Mouse (Mus musculus): ENCODE data around the gene Grin2d. TPM values are rescaled to one million over a fixed set of nuclear protein-coding genes. Genes with fewer than 3 reads are reported as not detected.

The Grin2d gene
- polyA plus RNA-seq, 1 experiment = 0.97 TPM

DNA sequence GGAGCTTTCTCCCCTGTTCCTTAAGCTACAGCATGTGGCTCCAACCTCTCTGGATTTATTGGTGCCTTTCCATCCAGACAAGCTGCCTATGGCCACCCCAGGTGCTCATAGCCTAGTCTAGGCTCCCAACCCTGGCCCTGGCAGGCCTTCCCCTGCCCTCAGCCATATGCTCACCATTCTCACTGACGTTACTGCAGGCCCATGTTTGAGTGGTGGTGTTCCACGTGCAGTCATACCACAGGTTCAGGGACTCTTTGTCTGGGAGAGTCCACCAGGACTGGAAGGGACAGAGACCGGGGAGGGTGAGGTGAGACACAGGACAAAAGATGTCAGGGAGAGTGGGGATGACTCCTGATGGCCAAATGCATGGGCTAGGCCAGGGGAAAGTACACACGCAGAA lies 41.6 kb upstream of the Grin2d start:
- Histone ChIP-seq H3K4me1 (ENCODE audit: control insufficient read depth, insufficient read depth, low read length) (peaks cover 19% of the 10 kb centered on the region), H3K27ac (ENCODE audit: control insufficient read depth, insufficient read depth, low read depth, low read length, poor library complexity) (peak overlapping the region; percentile 84), H3K4me3 (replicated peaks; ENCODE audit: control insufficient read depth, low read depth, low read length) (peak overlapping the region; percentile 66)
- no peak for TF ChIP-seq POLR2A (IDR thresholded peaks at IDR 0.05; ENCODE audit: borderline replicate concordance, control insufficient read depth, low read depth, low read length)
- TF ChIP-seq CTCF (IDR thresholded peaks at IDR 0.05; ENCODE audit: control insufficient read depth, insufficient read depth, low read length) = no peak
- 17% methylated on average over 4 of the region's 4 CpGs for WGBS

DNA sequence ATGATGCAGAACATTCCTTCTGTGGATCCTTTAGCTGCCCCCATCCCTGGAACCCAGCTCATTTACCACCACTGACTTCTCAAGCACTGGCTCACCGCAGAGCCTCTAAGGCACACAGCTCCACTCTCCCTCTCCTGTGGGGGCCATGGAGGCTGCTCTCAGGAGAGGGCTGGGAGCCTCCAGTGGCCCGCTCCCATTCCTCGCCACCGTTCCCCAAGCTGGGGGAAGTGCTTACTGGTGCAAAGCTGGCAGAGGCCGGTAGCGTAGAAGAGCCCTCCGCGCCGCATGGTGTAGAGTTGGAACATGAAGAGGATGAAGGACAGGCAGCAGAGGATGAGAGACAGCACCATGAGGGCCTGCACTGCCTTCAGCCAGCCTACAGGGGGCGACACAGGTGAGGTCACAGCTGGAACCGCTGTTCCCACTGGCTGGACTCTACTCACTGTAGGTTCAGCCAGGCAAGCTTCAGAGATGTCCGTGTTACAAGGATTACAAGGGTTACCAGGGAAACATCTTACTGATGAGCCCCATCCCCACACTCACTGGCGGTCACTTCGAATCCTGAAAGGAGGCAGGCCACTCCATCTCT lies 41.0 kb upstream of the Grin2d start:
- Histone ChIP-seq H3K4me3 (replicated peaks; ENCODE audit: control insufficient read depth, low read depth, low read length) (peak overlapping the region; percentile 16), H3K27ac (ENCODE audit: control insufficient read depth, insufficient read depth, low read depth, low read length, poor library complexity) (no peak overlapping the region), H3K4me1 (ENCODE audit: control insufficient read depth, insufficient read depth, low read length) (peaks cover 17% of the 10 kb centered on the region)
- TF ChIP-seq CTCF (IDR thresholded peaks at IDR 0.05; ENCODE audit: control insufficient read depth, insufficient read depth, low read length) = peak; percentile 71
- TF ChIP-seq POLR2A (IDR thresholded peaks at IDR 0.05; ENCODE audit: borderline replicate concordance, control insufficient read depth, low read depth, low read length) = no peak
- 62% methylated on average over 14 of the region's 14 CpGs for WGBS

DNA sequence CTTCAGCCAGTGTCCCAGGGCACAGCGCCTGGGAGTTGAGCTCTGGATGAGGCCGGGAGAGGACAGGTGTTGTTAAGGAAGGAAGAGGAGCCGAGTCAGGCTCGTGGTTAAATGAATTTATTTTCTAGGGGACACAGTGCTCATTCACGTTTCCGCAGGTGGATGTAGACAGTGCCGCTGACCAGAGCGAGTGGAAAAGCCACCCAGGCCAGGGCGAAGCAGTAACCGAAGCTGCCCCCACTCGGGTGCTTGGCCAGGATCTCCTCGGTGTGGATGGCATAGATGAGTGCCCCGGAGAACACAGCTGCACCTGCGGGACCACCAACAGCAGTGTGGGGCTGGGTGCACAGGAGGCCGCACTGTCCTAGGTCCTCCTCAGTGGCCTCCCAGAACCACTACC lies 39.7 kb upstream of the Grin2d start:
- 72% methylated on average over 15 of the region's 15 CpGs for WGBS

DNA sequence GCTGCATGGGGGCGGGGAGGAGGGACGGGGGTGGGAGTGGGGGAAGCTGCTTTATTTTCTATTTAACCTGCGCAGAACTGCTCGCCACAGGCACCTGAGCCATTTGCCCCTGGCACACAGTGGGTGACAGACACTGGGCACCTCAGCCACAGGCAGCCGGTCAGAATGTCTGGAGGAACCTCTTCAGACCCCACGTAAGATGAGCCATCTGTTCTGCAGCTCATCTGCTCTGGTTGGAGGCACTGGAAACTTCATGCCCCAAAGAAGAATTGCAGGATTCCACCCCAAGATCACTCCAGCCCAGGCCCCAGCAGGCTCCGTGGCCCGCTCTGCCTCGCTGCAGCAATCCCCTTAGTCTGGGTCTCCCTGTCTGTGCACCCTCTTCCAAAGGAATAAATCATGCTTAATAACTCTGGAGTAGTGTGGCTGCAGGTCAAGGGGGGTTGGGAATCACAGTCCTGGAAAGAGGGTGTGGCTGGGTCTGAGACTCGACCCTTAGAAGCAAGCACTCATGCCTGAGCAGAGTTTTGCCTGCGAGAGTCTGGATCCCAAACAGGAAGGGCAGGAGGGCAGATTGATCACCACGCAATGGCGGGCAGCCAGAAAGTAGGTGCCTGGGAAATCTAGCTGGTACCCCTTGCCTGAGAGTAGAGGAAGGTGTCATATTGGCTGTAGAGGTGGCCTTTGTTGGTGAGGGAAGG lies 39.0 kb upstream of the Grin2d start:
- 18% methylated on average over 13 of the region's 13 CpGs for WGBS
- peak overlapping the region; percentile 19 for H3K4me3 ChIP-seq (replicated peaks; ENCODE audit: control insufficient read depth, low read depth, low read length)

More for the DNA sequence above, 39.7 kb upstream of the Grin2d start:
- TF ChIP-seq POLR2A (IDR thresholded peaks at IDR 0.05; ENCODE audit: borderline replicate concordance, control insufficient read depth, low read depth, low read length) (no peak), CTCF (IDR thresholded peaks at IDR 0.05; ENCODE audit: control insufficient read depth, insufficient read depth, low read length) (no peak)
- peak overlapping the region; percentile 65; the same call in 1 of the 2 replicates for H3K27ac ChIP-seq (ENCODE audit: control insufficient read depth, insufficient read depth, low read depth, low read length, poor library complexity)
- peaks cover 17% of the 10 kb centered on the region for H3K4me1 ChIP-seq (ENCODE audit: control insufficient read depth, insufficient read depth, low read length)
- H3K4me3 ChIP-seq (replicated peaks; ENCODE audit: control insufficient read depth, low read depth, low read length) = no peak overlapping the region

DNA sequence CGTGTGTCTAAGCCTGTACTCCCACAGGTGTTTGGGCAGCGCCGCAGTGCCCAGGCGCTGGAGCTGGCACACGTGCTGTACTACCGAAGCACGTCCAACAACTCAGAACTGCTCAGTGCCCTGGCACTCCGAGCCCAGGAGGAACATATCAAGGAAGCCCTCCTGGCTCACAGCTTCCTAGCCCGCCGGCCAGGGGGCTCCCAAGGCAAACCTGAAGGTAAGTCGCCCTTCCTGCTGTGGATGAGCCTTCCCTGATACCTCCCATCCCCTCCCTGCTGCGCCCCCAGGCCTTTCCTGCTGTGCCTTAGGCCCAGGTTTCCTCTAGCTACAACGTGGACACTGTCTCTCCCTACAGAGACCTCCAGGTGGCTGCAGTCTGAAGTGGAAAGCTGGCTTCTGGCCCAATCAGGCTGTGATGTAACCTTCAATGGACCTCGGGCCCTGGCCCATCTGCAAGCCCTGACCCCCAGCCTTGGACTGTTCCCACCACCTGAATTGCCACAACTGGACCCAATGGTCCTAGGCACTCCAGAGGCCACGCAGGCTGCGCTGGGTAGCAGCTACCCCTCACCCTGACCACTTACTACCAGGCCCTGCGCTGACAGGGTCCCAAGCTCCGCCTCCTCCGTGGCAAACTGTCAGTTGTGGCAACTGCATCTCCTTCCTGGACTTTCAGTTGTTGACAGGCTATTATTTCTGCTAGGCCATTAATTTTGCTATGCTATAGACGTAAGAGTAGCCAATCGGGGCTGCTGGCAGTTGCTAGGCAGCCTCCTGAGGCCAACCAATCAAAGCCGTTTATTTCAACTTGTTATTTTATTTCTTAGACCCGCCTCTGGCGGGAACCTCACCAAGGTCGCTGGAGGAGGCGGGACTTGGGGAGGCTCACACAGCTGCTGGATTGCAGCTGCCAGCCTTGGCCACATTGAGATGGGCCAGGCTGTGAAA lies 38.2 kb upstream of the Grin2d start:
- Histone ChIP-seq H3K4me1 (ENCODE audit: control insufficient read depth, insufficient read depth, low read length) (peaks cover 10% of the 10 kb centered on the region), H3K4me3 (replicated peaks; ENCODE audit: control insufficient read depth, low read depth, low read length) (peak overlapping the region; percentile 74), H3K27ac (ENCODE audit: control insufficient read depth, insufficient read depth, low read depth, low read length, poor library complexity) (peak overlapping the region; percentile 91)
- WGBS = 12% methylated on average over 26 of the region's 26 CpGs
- no peak for TF ChIP-seq CTCF (IDR thresholded peaks at IDR 0.05; ENCODE audit: control insufficient read depth, insufficient read depth, low read length)
- TF ChIP-seq POLR2A (IDR thresholded peaks at IDR 0.05; ENCODE audit: borderline replicate concordance, control insufficient read depth, low read depth, low read length) = peak; percentile 76; the same call in 1 of the 2 replicates

More for the DNA sequence above, 39.0 kb upstream of the Grin2d start:
- H3K27ac ChIP-seq (ENCODE audit: control insufficient read depth, insufficient read depth, low read depth, low read length, poor library complexity) = peak overlapping the region; percentile 65
- peaks cover 16% of the 10 kb centered on the region for H3K4me1 ChIP-seq (ENCODE audit: control insufficient read depth, insufficient read depth, low read length)
- no peak for TF ChIP-seq POLR2A (IDR thresholded peaks at IDR 0.05; ENCODE audit: borderline replicate concordance, control insufficient read depth, low read depth, low read length)
- TF ChIP-seq CTCF (IDR thresholded peaks at IDR 0.05; ENCODE audit: control insufficient read depth, insufficient read depth, low read length) = no peak

DNA sequence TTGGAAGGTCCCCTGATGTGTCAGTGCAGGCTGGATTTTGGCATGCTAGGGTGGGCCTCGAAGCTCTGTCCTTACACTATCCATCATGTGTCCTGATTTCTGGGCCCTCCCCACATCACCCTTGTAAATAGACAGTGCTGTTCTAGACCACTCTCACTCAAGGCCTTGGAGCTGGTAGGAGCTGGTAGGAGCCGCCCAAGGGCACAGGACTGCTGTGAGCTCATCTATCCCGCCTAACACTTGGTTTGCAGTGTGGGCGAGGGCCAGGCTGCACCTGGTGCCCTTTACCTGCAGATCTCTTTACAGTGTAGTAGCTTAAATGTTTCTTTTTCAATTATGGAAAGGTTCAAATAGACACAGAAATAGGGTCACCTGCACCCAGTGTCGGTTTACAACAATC lies 36.8 kb upstream of the Grin2d start:
- peaks cover 10% of the 10 kb centered on the region for H3K4me1 ChIP-seq (ENCODE audit: control insufficient read depth, insufficient read depth, low read length)
- 76% methylated on average over 5 of the region's 5 CpGs for WGBS
- H3K4me3 ChIP-seq (replicated peaks; ENCODE audit: control insufficient read depth, low read depth, low read length) = no peak overlapping the region
- no peak overlapping the region for H3K27ac ChIP-seq (ENCODE audit: control insufficient read depth, insufficient read depth, low read depth, low read length, poor library complexity)
- TF ChIP-seq CTCF (IDR thresholded peaks at IDR 0.05; ENCODE audit: control insufficient read depth, insufficient read depth, low read length) (no peak), POLR2A (IDR thresholded peaks at IDR 0.05; ENCODE audit: borderline replicate concordance, control insufficient read depth, low read depth, low read length) (no peak)

DNA sequence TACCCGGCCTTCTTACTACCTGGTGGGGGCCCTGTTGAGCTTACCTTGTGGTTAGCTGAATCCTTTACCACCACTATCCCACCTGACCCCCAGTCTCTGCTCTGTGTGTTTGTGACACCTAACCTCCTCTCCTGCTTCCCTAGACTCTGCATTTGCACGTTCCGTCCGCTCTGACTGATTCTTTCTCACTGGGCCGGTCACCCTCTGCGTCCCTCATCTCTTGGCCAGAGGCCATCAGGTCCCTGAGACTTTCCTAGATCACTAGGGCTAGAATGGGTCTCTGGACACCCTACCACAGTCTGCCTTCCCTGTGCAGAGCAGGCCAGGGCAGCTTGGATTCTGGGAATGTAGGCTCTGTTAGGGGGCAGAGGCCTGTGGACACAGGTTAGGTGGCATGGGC lies 35.9 kb upstream of the Grin2d start:
- H3K27ac ChIP-seq (ENCODE audit: control insufficient read depth, insufficient read depth, low read depth, low read length, poor library complexity) = no peak overlapping the region
- no peak overlapping the region for H3K4me3 ChIP-seq (replicated peaks; ENCODE audit: control insufficient read depth, low read depth, low read length)
- WGBS = 86% methylated on average over 6 of the region's 6 CpGs
- H3K4me1 ChIP-seq (ENCODE audit: control insufficient read depth, insufficient read depth, low read length) = peaks cover 5% of the 10 kb centered on the region
- no peak for TF ChIP-seq POLR2A (IDR thresholded peaks at IDR 0.05; ENCODE audit: borderline replicate concordance, control insufficient read depth, low read depth, low read length)
- TF ChIP-seq CTCF (IDR thresholded peaks at IDR 0.05; ENCODE audit: control insufficient read depth, insufficient read depth, low read length) = no peak

DNA sequence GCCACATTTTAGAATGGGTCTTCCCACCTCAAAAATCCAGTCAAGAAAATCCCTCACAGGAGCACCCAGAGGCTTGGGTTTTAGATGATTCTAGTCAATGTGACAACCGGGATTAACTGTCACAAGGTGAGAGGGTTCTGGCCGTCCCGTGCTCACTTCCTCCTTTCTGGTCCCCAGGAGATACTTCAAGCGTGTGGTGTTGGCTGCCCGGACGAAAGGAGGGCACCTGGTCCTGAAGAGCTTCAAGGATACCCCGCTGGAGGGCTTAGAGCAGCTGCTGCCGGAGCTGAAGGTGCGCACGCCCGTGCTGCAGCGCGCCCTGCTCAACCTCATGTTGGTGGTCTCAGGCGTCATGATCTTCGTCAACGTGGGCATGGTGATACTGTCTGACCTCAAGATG lies 31.0 kb upstream of the Grin2d start:
- Histone ChIP-seq H3K27ac (ENCODE audit: control insufficient read depth, insufficient read depth, low read depth, low read length, poor library complexity) (no peak overlapping the region), H3K4me3 (replicated peaks; ENCODE audit: control insufficient read depth, low read depth, low read length) (no peak overlapping the region), H3K4me1 (ENCODE audit: control insufficient read depth, insufficient read depth, low read length) (peaks cover 1% of the 10 kb centered on the region; the same call in 1 of the 2 replicates)
- WGBS = 70% methylated on average over 16 of the region's 16 CpGs
- TF ChIP-seq CTCF (IDR thresholded peaks at IDR 0.05; ENCODE audit: control insufficient read depth, insufficient read depth, low read length) (no peak), POLR2A (IDR thresholded peaks at IDR 0.05; ENCODE audit: borderline replicate concordance, control insufficient read depth, low read depth, low read length) (no peak)
